In genomic region chr17:73870956-73871605, GRCm38 (mm10) we compare ENCODE assay signal across 19 mouse cellular contexts.
A peak's percentile ranks its signal among the peaks of the same experiment; 100 is the strongest.
DNase-seq lines count a peak whose midpoint lies in the region; ATAC-seq lines count a peak whose summit lies in the region.
"Had no signal": no experiment of that assay in that cellular context is flagged by ENCODE, and none has a peak within 500 bp of the region (broad histone marks: within the 10 kb centered on the region; RNA-seq: fewer than 3 reads in every experiment).

No protein-coding gene starts in this region.

- peak; percentile 14 to 30 for DNase-seq in spleen, postnatal 36 days (ENCODE audit: low spot score in 2 of 2)
- no peak for DNase-seq in spleen, postnatal 14 days (ENCODE audit: low spot score in 2 of 2)
- DNase-seq in thymus, postnatal 10 days (ENCODE audit: low spot score in 2 of 2): peak; percentile 27 to 33
- no peak for DNase-seq in frontal cortex, postnatal 36 days (ENCODE audit: low spot score in 2 of 2)
- DNase-seq in urinary bladder, postnatal 36 days (ENCODE audit: low spot score in 2 of 2): no peak
- no peak for DNase-seq in adrenal gland, postnatal 36 days
- DNase-seq: adrenal gland, postnatal 25 days; cerebellum, postnatal 10 days; forebrain, postnatal 0 days; kidney, postnatal 36 days; layer of hippocampus, adult 9-11 months; liver, embryonic 13.5 days; lung, adult 2 months; lung, postnatal 14 days; right cerebral cortex, postnatal 14 days had no signal

- ATAC-seq in common myeloid progenitor, adult 5-6 weeks (replicated peaks; ENCODE audit: low read depth, poor library complexity, severe bottlenecking): peak; percentile 43
- ATAC-seq: forebrain, postnatal 0 days; hindbrain, embryonic 16.5 days; intestine, postnatal 0 days; midbrain, embryonic 15.5 days had no signal

Comparison
In these comparisons a context has a peak if more than half of its experiments do, and no peak if none do; other contexts are left out.
1. DNase-seq: peak in spleen, postnatal 36 days (2 of 2) and thymus, postnatal 10 days (2 of 2); none in spleen, postnatal 14 days (0 of 2), frontal cortex, postnatal 36 days (0 of 2), urinary bladder, postnatal 36 days (0 of 2) and adrenal gland, postnatal 36 days (0 of 2).